In genomic region chr11:46431129-46431528, GRCm38 (mm10) we compare ENCODE assay signal across 8 mouse cellular contexts. TPM values are rescaled to one million over a fixed set of nuclear protein-coding genes. Genes with fewer than 3 reads are reported as not detected.
A peak's percentile ranks its signal among the peaks of the same experiment; 100 is the strongest.
DNase-seq lines count a peak whose midpoint lies in the region; ATAC-seq lines count a peak whose summit lies in the region.

No protein-coding gene starts in this region.

- ATAC-seq in activated CD4-positive, CD25-positive, alpha-beta regulatory T cell, adult 4 months: peak; percentile 77

- DNase-seq in cerebellum, postnatal 14 days: peak; percentile 92 to 96
- DNase-seq in frontal cortex, postnatal 14 days (ENCODE audit: low spot score in 2 of 2): peak; percentile 67 to 74
- peak; percentile 94 for DNase-seq in induced T-regulatory cell, adult 2 months (ENCODE audit: low read depth)
- peak; percentile 88 to 92 for DNase-seq in left cerebral cortex, adult 18-20 months (ENCODE audit: low spot score in 2 of 2)
- peak; percentile 26 to 79 for DNase-seq in lung, postnatal 4 days
- DNase-seq in right cerebral cortex, adult 2 months (ENCODE audit: low spot score in 2 of 2): peak; percentile 86 to 91
- peak; percentile 71 for DNase-seq in urinary bladder, postnatal 25 days (ENCODE audit: low spot score)

RNA-seq across cellular contexts. Expression of gene Med7, which starts 5.6 kb away (rescaled TPM):
- polyA plus RNA-seq in activated CD4-positive, CD25-positive, alpha-beta regulatory T cell, adult 4 months (2017; shearing (Covaris generic)): 10 to 100 TPM; 41.5 to 42.1 TPM
- 10 to 100 TPM; 24.7 to 32.3 TPM for total RNA-seq in left cerebral cortex, adult 18-20 months (2021)

RNA-seq across cellular contexts. Expression of gene Havcr2, which starts 23.6 kb away (rescaled TPM):
- 1 to 10 TPM; 5.5 to 8.1 TPM for polyA plus RNA-seq in activated CD4-positive, CD25-positive, alpha-beta regulatory T cell, adult 4 months (2017; shearing (Covaris generic))
- 1 to 10 TPM; 2.6 to 3.0 TPM for total RNA-seq in left cerebral cortex, adult 18-20 months (2021)

RNA-seq across cellular contexts. Expression of gene Fam71b, which starts 34.8 kb away (rescaled TPM):
- polyA plus RNA-seq in activated CD4-positive, CD25-positive, alpha-beta regulatory T cell, adult 4 months (2017; shearing (Covaris generic)): not detected
- total RNA-seq in left cerebral cortex, adult 18-20 months (2021): not detected

RNA-seq across cellular contexts. Expression of gene Itk, which starts 41.8 kb away (rescaled TPM):
- polyA plus RNA-seq in activated CD4-positive, CD25-positive, alpha-beta regulatory T cell, adult 4 months (2017; shearing (Covaris generic)): 100 to 1,000 TPM; 102 to 115 TPM
- total RNA-seq in left cerebral cortex, adult 18-20 months (2021): under 1 TPM; 0.21 to 0.28 TPM

Comparison
In these comparisons a context has a peak if more than half of its experiments do, and no peak if none do; other contexts are left out.
1. Peak in every context shown above with its lines: DNase-seq and ATAC-seq.